ENCODE assay signal across 17 mouse cellular contexts in the genomic region with DNA sequence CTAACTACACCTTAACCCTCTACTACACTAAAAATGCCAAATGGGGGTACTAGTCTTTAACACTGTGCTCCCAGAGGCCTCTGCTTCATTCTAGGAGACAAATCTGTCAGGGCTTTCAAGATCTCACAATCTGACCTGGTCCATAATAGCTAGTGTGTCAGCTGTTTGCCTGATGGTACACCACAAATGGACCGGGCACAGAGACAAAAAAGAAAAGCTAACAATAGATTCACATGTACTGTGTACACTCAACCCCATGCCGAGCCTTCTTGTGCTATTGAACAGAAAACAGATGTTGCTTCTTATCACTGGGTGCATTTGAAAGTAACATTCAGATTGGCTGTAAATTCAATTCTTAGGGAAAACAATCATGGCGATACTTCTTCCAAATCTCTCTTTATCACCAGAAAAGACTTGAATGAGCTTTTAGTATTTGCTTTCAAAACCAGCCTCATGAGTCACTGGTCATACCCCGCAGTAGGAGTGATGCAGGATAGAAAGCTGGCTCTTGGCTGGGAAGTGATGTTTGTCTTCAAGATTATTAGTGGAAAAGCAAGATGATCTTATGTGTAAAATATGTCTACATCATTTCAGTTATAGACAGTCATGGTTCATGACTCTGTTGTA. TPM values are rescaled to one million over a fixed set of nuclear protein-coding genes. Genes with fewer than 3 reads are reported as not detected.
A peak's percentile ranks its signal among the peaks of the same experiment; 100 is the strongest.
DNase-seq lines count a peak whose midpoint lies in the region; ATAC-seq and TF ChIP-seq lines count a peak whose summit lies in the region.
"Had no signal": no experiment of that assay in that cellular context is flagged by ENCODE, and none has a peak within 500 bp of the region (broad histone marks: within the 10 kb centered on the region; RNA-seq: fewer than 3 reads in every experiment).

No protein-coding gene starts in this region.

- H3K36me3 ChIP-seq in heart, embryonic 14.5 days (ENCODE audit: control insufficient read depth, insufficient read depth, low read length) = peaks cover 78% of the 10 kb centered on the region
- H3K36me3 ChIP-seq: limb, embryonic 13.5 days had no signal

- DNase-seq in cerebellum, adult 8-10 months = no peak
- peak; percentile 47 to 63 for DNase-seq in heart, adult 9 months (ENCODE audit: low spot score in 2 of 2)
- no peak for DNase-seq in heart, postnatal 4 days
- DNase-seq in Muller cell, postnatal 12 days (ENCODE audit: inconsistent ontology term) = peak; percentile 89
- DNase-seq in adrenal gland, adult 2 months = no peak
- DNase-seq in gastrocnemius, adult 2 months = no peak
- DNase-seq: adrenal gland, postnatal 36 days; cerebellum, adult 11 months; kidney, adult 2 months; right cerebral cortex, adult 18-20 months had no signal

- H3K27me3 ChIP-seq in heart, embryonic 14.5 days (ENCODE audit: control insufficient read depth, insufficient read depth, low read length) = no peaks in the 10 kb centered on the region
- H3K27me3 ChIP-seq: hindbrain, embryonic 12.5 days; limb, embryonic 13.5 days; neural tube, embryonic 15.5 days had no signal

- peak; percentile 65; the same call in 1 of the 2 replicates for ATAC-seq in cerebellum, adult (ENCODE audit: insufficient number of reproducible peaks, low FRiP score, low TSS enrichment)
- peak; percentile 45; the same call in 1 of the 2 replicates for ATAC-seq in heart, embryonic 14.5 days (ENCODE audit: insufficient number of reproducible peaks, insufficient read depth, low FRiP score, low read depth)

- no peak overlapping the region for H3K4me2 ChIP-seq in heart, embryonic 14.5 days (ENCODE audit: low read length)
- H3K4me2 ChIP-seq: limb, embryonic 13.5 days had no signal

- H3K9me3 ChIP-seq in heart, embryonic 14.5 days (ENCODE audit: control insufficient read depth, low read length) = no peaks in the 10 kb centered on the region
- H3K9me3 ChIP-seq: forebrain, embryonic 12.5 days; hindbrain, embryonic 12.5 days; limb, embryonic 13.5 days; neural tube, embryonic 15.5 days had no signal

- H3K4me1 ChIP-seq in heart, embryonic 14.5 days (ENCODE audit: control insufficient read depth in 2 of 2, insufficient read depth in 2 of 2, low read length in 2 of 2) = peaks cover 6 to 50% of the 10 kb centered on the region in 2 experiments

- no peak for TF ChIP-seq CTCF in gastrocnemius, adult 2 months (IDR thresholded peaks at IDR 0.05)

- no peak overlapping the region for H3K9ac ChIP-seq in heart, embryonic 14.5 days (ENCODE audit: low read length)
- H3K9ac ChIP-seq: hindbrain, embryonic 12.5 days; limb, embryonic 13.5 days; neural tube, embryonic 15.5 days had no signal

- peak overlapping the region; percentile 19 to 48; a peak in 2 of 4 replicates for H3K27ac ChIP-seq in heart, embryonic 14.5 days (replicated peaks in 1 of 2; ENCODE audit: control insufficient read depth in 1 of 2, insufficient read depth in 1 of 2, low read depth in 2 of 2, low read length in 2 of 2)
- H3K27ac ChIP-seq in gastrocnemius, adult 2 months = no peak overlapping the region
- H3K27ac ChIP-seq: left cerebral cortex, adult 2 months; limb, embryonic 13.5 days had no signal

- intact Hi-C loops in gastrocnemius, adult 2 months (cut with DNase I) = no loop called here

- H3K4me3 ChIP-seq in heart, embryonic 14.5 days (ENCODE audit: control insufficient read depth in 1 of 2, insufficient read depth in 1 of 2, low read depth in 1 of 2, low read length in 2 of 2) = no peak overlapping the region
- H3K4me3 ChIP-seq in gastrocnemius, adult 2 months = no peak overlapping the region
- H3K4me3 ChIP-seq: forebrain, embryonic 12.5 days; hindbrain, embryonic 12.5 days; left cerebral cortex, adult 2 months; limb, embryonic 13.5 days; neural tube, embryonic 15.5 days had no signal

- 31% methylated on average over 4 of the region's 4 CpGs for WGBS in heart, embryonic 14.5 days

RNA-seq across cellular contexts. Expression of a gene that starts 30.0 kb away (rescaled TPM):
- total RNA-seq in heart, postnatal 4 days (2021) = 10 to 100 TPM; 37.8 to 41.6 TPM
- 50.1 and 55.4 TPM in 2 replicates for polyA plus RNA-seq in heart, embryonic 14.5 days (2014; fragmentation: Nextera tagmentation; extraction: Ambion mirVana)
- 10 to 100 TPM; 45.9 to 50.7 TPM for total RNA-seq in adrenal gland, adult 2 months (2021)
- polyA plus RNA-seq in adrenal gland, adult 2 months (2012; rRNA removed) = 22.6 and 27.5 TPM in 2 replicates
- total RNA-seq in gastrocnemius, adult 2 months (2021) = 1 to 10 TPM; 3.0 to 4.0 TPM

Comparison
In these comparisons a context has a peak if more than half of its experiments do, and no peak if none do; other contexts are left out.
1. DNase-seq: peak in heart, adult 9 months (2 of 2) and Muller cell, postnatal 12 days (single experiment); none in cerebellum, adult 8-10 months (single experiment), heart, postnatal 4 days (single experiment), adrenal gland, adult 2 months (single experiment) and gastrocnemius, adult 2 months (single experiment).
2. RNA of a gene that starts 30.0 kb away (total RNA-seq): 45.9 to 50.7 TPM in adrenal gland, adult 2 months and 37.8 to 41.6 TPM in heart, postnatal 4 days; 3.0 to 4.0 TPM in gastrocnemius, adult 2 months; every median in the first group is over 4 times any median in the second.